Mouse (Mus musculus) left cerebral cortex, postnatal 10 days (tissue): ENCODE data around the gene Tspo2. TPM values are rescaled to one million over a fixed set of nuclear protein-coding genes. Genes with fewer than 3 reads are reported as not detected.

Experiments used
- DNase-seq, 2 experiments: peaks; one replicate each; pipeline ENCODE4 v3.0.0; 2021 to 2022; ENCODE audit warnings: low spot score in 2 of 2, mixed read lengths in 1 of 2; ENCODE audit errors: extremely low spot score in 1 of 2
- intact Hi-C: fragments of 180-260 bp; cut with DNase I; formaldehyde crosslinking; loops from one replicate; pipeline ENCODE4 v1.15.1; 2025
- total RNA-seq, 2 experiments: library from RNA; stranded (reverse); gene quantifications; 2 replicates each; pipeline ENCODE4 v1.2.3; 2021

The Tspo2 gene
- total RNA-seq, 2 experiments from 2014 or later, result not detected

DNA sequence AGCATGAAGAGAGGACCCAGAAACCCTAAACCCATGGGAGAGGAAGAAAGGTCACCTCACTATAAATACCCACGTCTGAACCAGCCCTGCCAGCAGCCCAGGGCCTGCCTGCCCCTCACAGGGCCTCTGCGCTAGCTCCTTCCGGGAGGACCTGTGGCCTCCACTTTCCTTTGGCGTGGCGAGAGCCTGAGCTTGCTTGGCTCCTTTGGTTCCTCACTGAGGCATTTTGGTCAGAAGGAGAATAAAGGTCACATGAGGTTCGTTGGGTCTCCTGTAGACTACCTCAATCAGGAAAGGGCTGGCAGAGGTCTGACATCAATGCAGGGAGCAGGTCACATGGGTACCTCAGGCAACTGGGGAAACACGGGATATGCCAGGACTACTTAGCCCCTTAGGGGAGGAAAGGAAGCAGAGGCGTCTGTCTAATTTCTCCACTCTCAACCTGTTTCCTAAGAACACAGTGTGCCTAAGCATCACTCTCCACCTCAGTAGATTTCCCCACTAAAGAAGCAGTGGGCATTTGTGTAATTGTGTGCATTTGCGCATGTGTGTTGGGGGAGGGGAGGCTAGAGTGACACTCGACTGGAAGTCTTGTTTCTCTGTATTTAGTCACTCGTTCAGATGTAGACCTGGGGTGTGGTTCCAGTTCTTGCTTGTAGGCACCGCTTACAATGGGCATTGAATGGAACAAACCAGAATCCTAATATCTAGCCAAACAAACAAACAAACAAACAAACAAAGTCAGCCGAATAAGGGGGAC lies 24.2 kb downstream of the Tspo2 start:
- DNase-seq, result no peak
- intact Hi-C loops, result loop anchor here (10.0 kb wide), 1 partner anchor 1458 kb away; no protein-coding TSS in a partner anchor

DNA sequence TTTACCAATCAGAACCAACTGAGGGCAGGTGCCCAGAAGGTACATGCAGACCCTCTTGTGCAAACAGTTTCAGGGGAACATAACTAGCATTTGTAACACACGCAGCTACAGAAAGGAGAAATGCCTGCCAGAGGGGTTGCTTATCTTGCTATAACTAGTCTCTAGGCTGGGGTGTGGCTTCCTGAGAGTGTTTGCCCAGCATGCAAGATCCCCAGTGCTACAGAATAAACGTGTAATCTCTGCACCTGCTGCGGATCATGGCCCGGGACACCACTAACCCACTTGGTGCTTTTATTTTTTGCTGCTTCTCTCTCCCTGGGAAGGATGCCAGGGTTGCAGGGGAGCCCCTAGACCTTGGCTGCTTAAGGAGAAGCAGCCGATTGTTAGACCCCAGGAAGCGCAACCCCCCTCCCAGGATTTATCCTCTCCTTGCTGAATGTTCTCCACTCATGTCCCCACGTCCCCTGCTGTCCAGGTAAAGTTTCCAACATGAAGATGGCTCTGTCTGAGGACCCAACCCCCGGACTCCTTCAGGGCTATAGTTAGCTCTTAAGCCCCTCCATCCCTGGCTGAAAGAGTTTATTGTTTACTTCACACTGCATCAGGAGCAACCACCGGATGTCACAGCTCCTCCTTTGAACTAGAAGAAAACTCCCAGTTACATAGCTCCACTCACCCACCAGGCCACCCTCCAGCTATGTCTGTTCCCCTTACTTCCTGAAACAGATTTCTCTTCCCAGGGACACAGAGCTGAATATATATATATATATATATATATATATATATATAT lies 25.3 kb downstream of the Tspo2 start:
- intact Hi-C loops, result loop anchor here (10.0 kb wide), 1 partner anchor 1459 kb away; no protein-coding TSS in a partner anchor
- DNase-seq, result no peak

DNA sequence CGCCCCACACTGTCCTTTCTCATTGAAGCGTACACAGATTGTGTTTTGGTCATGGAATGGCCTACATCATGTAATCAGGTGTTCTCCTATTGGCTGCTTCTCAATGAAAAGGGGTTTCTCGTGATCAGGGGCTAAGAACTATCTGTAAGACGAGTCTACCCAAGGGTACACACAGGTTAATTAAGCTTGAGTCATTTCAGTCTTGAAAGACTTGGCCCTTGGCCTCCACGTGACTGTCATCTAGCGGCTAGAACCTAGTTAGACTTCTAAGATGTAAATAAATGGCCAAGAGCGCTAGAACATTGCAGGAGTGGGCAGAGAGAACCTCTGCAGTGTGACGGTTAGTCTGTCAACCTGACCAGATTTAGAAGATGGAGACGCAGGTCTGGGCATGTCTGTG lies 27.1 kb downstream of the Tspo2 start:
- intact Hi-C loops, result loop anchor here (10.0 kb wide), 1 partner anchor 1461 kb away; no protein-coding TSS in a partner anchor
- DNase-seq, result no peak

DNA sequence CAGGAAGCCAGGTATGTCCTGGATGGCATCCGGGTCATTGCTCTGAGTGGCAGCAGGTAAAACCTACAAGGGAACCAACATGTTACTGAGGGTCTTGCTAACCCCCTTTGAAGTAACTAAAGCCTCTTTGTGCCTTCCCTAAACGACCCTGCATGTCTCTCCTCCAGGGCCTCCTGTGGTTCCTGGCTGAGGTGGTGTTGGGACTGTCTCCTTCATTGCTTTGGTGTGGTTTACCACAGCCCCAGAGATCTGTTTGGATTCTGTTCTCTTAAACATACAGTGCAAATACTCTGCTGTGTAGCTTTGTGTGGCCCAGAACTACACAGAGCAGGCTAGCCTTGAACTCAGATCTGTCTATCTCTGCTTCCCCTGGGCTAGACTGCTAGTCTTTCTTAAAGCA lies 31.8 kb downstream of the Tspo2 start:
- intact Hi-C loops, result loop anchor here (5.0 to 10.0 kb wide), 2 partner anchors 183 to 985 kb away; no protein-coding TSS in a partner anchor
- DNase-seq, result no peak

DNA sequence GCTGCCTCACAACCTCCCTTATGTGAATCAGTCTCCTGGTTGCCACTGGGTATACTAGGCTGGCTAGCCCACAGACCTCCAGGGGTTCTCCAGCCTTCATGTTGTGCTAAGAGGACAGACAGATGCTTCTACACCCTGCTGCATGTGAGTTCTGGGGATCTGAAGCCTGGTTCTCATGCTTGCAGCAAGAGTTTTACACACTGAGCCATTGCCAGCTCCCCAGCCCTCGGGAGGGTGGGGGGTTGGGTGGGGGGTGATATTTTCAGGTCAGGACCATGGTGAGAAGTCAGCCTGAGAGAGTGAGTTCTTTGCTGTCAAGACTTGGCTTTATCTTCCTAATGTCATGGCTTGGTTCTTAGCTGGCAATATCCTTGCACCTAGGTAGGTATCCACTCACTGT lies 32.5 kb downstream of the Tspo2 start:
- no peak for DNase-seq
- intact Hi-C loops, result loop anchor here (5.0 to 10.0 kb wide), 2 partner anchors 184 to 986 kb away; no protein-coding TSS in a partner anchor

DNA sequence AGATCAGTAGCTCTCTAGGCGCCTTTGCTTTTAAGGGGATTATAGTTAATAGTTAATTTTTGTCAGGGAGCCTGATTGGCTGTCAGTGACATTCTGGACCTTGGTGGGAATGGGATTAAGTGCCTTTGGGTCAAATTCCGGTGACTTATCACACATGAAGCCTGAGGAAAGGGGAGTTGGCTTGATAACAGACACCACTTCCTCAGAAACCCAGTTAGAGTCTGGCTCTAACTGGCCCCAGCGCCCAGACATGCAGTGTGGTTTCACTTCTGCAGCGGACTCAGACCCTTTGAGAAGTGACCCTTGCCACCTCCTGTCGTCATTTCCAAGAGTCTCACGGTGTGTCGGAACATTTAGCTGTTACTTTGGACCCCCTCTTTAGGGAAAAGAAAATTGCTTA lies 33.1 kb downstream of the Tspo2 start:
- intact Hi-C loops, result loop anchor here (5.0 to 10.0 kb wide), 2 partner anchors 184 to 987 kb away; no protein-coding TSS in a partner anchor
- no peak for DNase-seq

DNA sequence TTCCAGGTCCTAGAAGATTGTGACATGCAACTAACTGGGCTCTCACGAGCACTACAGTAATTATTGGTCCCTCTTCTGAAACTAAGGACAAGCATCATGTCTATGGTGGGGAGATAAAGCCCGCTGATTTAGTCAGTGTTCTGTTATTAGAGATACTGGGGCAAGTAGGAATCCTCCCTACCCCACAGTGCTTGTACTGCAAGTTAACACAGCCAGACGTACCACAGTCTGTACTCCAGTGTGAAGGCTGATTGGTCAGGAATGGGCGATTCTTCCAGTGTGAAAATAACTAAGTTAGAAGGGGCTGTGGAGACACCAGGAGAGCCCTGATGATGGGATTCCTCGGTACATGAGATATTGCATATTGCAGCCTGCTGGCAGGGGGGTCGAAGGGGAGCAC lies 33.8 kb downstream of the Tspo2 start:
- intact Hi-C loops, result loop anchor here (5.0 to 10.0 kb wide), 2 partner anchors 185 to 987 kb away; no protein-coding TSS in a partner anchor
- DNase-seq, result no peak

DNA sequence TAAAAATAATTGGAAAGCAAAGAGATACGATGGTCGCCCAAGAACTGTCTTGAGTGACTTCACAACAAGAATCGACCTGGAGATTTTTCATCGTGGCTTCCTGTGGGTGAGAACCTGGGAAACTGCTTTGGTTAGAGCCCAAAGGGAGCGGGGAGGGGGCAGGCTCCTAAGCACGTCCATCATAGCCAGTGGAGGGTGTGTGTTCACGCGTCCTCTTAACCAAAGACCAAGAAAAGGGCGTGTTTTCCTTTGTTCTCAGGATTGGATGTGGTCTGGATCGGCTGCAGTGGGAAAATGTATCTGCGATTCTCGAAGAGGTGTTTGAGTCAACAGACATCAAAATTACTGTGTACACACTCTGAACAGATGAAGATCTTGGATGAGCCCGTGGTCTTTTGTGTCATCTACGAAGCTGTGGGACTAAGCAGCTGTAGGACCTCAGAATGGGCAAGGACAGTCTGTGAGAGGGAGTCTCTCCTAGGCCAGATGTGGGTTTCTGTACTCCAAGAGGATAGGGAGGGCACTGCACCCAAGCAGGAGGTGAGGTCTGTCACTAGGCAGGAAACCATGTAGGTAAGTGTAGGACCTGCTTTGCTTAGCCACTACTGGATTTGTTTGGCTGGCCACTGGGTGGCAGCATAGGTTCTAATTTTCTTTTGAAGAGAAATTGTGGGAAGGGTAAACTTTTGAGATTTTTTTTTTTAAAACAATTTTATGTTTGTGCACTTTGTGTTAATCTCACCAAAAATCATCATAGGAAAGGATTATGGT lies 34.7 kb downstream of the Tspo2 start:
- intact Hi-C loops, result loop anchor here (5.0 to 10.0 kb wide), 2 partner anchors 186 to 988 kb away; no protein-coding TSS in a partner anchor
- peak; percentile 52 to 80 for DNase-seq

DNA sequence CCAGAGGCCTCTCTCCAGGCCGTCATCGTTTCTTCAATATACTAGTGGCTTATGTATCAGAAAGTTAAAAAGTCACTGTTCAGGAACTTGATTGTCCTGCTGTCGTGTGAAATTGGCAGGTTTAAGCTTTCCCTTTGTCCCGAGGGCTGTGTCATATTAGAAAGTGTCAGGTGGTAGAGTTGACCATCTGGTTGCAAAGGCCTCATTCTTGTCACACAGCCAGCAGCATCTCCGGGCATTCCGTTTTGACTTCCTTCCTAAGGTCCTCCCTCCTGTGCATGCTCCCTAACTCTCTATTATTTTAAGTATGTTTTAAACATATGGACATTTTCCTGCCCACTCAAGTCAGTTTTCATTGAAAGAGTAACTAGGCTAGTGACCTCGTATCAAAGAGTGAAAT lies 35.3 kb downstream of the Tspo2 start:
- no peak for DNase-seq
- intact Hi-C loops, result loop anchor here (5.0 to 10.0 kb wide), 2 partner anchors 186 to 989 kb away; no protein-coding TSS in a partner anchor

DNA sequence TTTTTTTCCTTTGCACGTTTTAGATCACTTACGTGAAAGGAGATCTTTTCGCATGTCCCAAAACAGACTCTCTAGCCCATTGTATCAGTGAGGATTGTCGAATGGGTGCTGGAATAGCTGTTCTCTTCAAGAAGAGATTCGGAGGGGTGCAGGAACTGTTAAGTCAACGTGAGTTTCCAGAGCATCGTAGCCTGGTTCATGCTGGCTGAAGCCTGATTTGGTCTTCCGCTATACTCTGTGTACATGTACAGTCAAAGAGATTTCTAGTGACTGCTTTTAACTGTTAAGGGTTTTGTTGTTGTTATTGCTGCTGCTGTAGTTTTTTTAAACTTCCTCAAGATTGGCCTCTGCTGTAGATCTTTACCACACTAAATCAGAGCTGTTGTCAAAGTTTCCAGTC lies 40.1 kb downstream of the Tspo2 start:
- no peak for DNase-seq
- intact Hi-C loops, result loop anchor here (10.0 kb wide), 1 partner anchor 994 kb away; no protein-coding TSS in a partner anchor

DNA sequence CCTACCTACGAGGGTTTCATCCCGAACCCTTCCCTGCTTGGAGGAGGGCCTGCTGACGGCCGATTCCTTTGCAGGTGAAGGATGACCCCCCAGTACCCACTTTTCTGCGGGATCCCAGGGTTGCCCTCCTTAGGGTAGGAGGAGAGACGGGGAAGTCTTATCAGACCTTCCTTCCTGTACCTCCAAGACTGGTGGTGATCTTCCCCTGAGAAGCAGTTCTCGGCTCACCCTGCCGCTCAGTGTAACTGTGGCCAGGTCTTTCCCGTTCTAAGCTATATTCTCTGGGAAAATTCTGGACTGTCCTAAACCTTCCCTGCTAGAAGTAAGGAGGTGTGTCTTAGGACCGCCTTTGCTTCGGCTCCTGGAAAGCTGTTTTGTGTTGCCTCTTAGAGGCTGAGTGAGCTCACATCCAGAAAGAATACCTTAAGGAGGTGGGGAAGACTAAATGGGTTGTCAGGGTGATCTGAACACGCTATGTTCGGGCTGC lies 41.0 kb downstream of the Tspo2 start:
- DNase-seq, result no peak
- intact Hi-C loops, result loop anchor here (10.0 kb wide), 1 partner anchor 994 kb away; no protein-coding TSS in a partner anchor

DNA sequence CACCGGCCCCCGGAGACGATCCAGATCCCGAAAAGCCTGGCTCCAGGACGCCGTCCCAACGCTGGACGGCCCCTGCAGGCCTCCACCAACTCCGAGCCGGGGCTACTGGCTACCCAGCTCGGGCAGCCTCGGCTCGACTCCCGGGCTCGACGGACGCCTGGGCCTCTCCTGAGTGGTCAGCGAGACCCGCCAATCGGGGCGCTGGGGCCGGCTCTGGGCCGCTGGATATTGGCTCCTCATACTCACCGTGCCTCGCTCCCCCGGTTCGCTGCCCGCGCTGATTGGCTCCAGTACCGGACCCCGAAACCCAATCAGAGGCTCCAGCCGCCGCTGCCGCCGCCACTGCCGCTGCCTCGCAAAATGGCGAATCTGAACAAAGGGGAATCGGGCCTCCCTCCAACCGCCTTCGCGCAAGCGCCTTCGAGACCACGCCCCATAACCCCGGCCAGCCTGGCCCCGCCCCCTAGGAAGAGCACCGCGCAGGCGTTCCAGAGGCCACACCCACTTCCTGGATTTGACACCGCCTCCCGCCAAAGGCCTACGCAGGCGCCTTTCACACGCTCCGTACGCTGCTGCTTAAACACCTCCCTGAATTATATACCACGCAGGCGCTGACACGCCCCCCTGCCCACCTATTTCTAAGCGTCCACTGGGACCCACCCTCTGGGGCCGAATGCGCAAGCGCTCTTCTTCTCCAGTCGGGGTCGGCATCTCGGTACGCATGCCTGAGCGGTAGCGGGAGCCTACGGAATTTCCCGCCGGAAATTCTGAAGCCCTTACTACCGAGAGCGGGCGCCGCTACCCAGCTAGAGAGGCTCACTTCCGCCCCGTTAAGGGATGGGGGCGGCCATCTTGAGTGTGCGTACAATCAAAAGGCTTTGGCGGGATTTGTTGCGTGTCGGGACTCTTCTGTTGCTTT lies 41.7 kb downstream of the Tspo2 start, which contains the start of the genes Nfya and Oard1:
TSS of gene Nfya (minus strand) at position 527 of the 919 bp plus-strand sequence.
TSS of gene Oard1 (plus strand) at position 635 of the 919 bp plus-strand sequence.
- intact Hi-C loops, result loop anchor here (5.0 to 10.0 kb wide), 2 partner anchors 132 to 995 kb away; no protein-coding TSS in a partner anchor
- DNase-seq, result peak; percentile 99 to 100

DNA sequence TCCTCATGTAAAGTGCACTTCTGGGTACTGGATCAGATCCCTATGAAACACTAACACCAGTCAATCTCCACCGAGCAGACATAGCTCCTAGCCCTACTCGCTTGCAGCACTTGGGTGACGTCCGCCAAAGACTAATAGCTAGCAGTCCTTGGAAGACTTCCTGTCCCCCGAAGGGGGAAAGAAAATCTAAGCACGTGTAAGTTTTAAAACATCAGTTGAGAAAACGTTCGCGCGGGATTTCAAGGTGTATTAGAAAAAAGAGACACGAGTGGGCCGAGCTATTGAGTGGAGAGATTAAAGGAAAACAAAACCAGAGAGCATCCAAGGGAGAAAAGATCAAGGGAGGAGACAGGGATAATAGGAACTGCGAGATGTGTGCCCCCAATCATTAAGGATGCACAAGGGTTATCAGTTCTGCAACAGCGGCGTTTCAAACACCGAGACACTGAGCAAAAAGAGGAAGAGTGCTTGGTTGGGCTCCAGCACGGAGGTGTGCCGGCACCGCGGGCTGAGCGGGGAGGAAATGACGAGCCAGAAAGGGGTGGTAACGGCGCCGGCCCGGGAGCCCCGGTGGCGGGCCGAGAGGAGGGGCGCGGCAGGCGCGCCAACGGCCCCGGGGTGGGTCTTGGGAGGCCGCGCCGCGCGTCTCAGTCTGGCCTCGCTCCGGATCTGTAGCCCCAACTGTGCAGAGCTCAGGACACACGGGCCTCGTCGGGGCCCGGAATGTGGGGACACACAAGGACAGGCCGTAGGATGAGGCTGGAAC lies 42.6 kb downstream of the Tspo2 start:
- peak; percentile 49 to 88 for DNase-seq
- intact Hi-C loops, result loop anchor here (5.0 kb wide), 1 partner anchor 131 kb away; no protein-coding TSS in a partner anchor

DNA sequence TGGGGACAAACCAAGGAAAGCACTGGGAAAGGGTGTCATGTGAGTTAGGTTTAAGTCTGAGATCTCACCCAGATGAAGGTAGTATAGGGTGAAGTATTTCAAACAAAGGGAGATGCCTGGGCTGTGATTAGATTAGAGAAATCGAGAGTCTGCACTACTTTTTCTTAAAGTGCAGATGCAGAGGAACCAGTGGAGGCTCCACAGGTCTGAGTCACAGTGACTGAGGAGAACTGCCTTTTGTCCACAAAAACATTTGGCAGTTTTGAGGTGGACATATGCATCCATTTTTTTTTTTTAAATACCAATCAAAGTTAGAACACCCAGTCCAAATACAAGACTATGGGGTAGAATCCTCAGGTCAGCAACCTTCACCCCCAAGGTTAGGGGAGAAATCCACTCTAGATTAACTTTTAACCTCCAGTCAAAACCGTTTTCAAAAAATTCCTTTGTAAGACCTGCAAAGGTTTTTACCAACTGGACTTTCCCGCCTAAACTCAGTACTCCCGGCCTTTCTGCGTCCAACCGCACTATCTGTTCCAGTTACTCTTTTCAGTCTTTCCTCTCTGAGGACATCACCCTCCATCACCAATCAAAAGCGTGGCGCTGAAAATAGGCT lies 43.3 kb downstream of the Tspo2 start:
- intact Hi-C loops, result loop anchor here (5.0 kb wide), 1 partner anchor 131 kb away; no protein-coding TSS in a partner anchor
- no peak for DNase-seq

DNA sequence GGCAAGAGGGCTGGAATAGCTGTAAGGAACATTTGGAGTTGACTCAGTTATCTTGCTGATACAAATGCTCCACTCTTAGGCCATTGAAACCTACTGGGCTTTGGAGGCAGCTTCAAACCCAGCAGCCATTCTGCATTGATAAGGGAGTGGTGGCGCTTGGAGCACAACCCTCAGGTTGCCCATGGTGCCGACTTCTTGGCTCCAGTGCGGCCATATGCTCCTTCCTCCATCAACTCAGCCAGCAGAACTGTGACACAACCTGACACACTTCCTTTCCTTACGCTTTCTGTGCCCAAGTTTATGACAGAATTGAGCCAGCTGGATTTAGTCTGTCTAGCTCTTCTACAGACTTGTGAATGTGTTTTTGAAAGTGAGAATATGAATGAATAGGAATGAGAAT lies 44.2 kb downstream of the Tspo2 start:
- no peak for DNase-seq
- intact Hi-C loops, result loop anchor here (5.0 kb wide), 1 partner anchor 130 kb away; no protein-coding TSS in a partner anchor

DNA sequence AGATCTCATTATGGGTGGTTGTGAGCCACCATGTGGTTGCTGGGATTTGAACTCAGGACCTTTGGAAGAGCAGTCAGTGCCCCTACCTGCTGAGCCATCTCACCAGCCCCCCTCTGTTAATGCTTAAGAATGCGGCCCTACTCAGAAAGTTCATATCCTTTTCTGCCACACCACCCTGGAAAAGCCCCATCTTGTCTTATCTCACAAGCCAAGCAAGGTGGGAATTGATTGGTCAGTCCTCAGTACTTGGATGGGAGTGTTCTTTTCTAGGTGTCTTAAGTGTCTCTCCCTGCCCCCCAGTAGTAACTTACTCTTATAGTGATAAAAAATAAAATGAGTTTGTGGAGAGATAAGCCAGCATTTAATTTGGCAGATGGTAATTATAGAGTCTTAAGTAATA lies 46.6 kb downstream of the Tspo2 start:
- DNase-seq, result no peak
- intact Hi-C loops, result loop anchor here (5.0 kb wide), 1 partner anchor 127 kb away; no protein-coding TSS in a partner anchor
